Mouse (Mus musculus): ENCODE data around the gene Ush1c.

GRCm38 (mm10) chr7:46238346-46238745 is at the start of gene Ush1c:
- TF ChIP-seq CTCF (IDR thresholded peaks at IDR 0.05; ENCODE audit: control insufficient read depth, insufficient read depth, low read length) (no peak), POLR2A (IDR thresholded peaks at IDR 0.05; ENCODE audit: borderline replicate concordance, control insufficient read depth, low read depth, low read length) (no peak)
